Mouse (Mus musculus): Measurements from ENCODE around the gene Mtap.

DNA sequence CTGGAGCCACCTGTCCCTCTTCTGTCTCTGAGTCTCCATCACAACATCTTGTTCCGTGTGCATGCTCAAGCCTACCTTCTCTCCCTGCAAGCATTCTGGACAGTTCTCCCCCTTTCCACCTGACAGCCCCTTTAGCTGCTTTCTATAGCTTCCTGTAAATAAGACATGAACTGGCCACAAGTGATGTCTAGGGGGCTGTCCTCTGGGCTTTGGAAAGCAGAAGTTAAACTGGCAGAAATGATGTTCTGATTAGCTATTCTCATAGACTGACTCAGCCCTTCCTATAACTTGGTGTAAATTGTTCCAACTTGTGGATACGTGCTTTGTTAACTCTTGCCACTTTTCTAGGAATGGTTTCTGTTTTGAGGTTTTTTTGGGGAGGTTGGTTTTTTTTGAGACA is 27.8 kb downstream of the Mtap start:
- TF ChIP-seq EP300 (IDR thresholded peaks at IDR 0.05; ENCODE audit: low read depth), result no peak
- TF ChIP-seq CTCF (IDR thresholded peaks at IDR 0.05; ENCODE audit: low read depth), result no peak

Data from liver, postnatal 0 days (tissue).